Mouse (Mus musculus) hindbrain, embryonic 16.5 days (tissue): ENCODE results near the gene Ascc1. TPM values are rescaled to one million over a fixed set of nuclear protein-coding genes. Genes with fewer than 3 reads are reported as not detected.

Source experiments
- ATAC-seq: fragments of 200-750 bp; cut with Nextera tagmentation; 2 replicates; pipeline ENCODE4 v1.8.0; 2017; ENCODE audit warnings: moderate TSS enrichment, moderate library complexity
- H3K27ac ChIP-seq: fragments of 300-500 bp; sonication (generic); 2 replicates; pipeline ENCODE4 v1.5.1; 2014; ENCODE audit warnings: low read depth, mild to moderate bottlenecking, control low read depth, low read length, moderate library complexity
- H3K27me3 ChIP-seq: fragments of 300-500 bp; sonication (generic); replicated peaks from 2 replicates; pipeline ENCODE4 v1.6.1; 2014; ENCODE audit warnings: low read length; ENCODE audit not compliant: control insufficient read depth, insufficient read depth
- H3K36me3 ChIP-seq: fragments of 300-500 bp; sonication (generic); 2 replicates; pipeline ENCODE4 v1.6.1; 2014; ENCODE audit warnings: mild to moderate bottlenecking, low read length, moderate library complexity, mixed read lengths; ENCODE audit not compliant: control insufficient read depth, insufficient read depth
- H3K4me1 ChIP-seq: fragments of 300-500 bp; sonication (generic); 2 replicates; pipeline ENCODE4 v1.6.1; 2014; ENCODE audit warnings: low read depth, low read length; ENCODE audit not compliant: control insufficient read depth, insufficient read depth
- H3K4me2 ChIP-seq: fragments of 300-500 bp; sonication (generic); 2 replicates; pipeline ENCODE4 v1.6.1; 2014; ENCODE audit warnings: mild to moderate bottlenecking, low read length, control low read depth, moderate library complexity
- H3K4me3 ChIP-seq: fragments of 300-500 bp; sonication (generic); 2 replicates; pipeline ENCODE4 v1.5.1; 2014; ENCODE audit warnings: mild to moderate bottlenecking, low read length, control low read depth, moderate library complexity
- H3K9ac ChIP-seq: fragments of 300-500 bp; sonication (generic); 2 replicates; pipeline ENCODE4 v1.6.1; 2014; ENCODE audit warnings: low read depth, mild to moderate bottlenecking, control low read depth, low read length, moderate library complexity
- H3K9me3 ChIP-seq: fragments of 300-500 bp; sonication (generic); 2 replicates; pipeline ENCODE4 v1.6.1; 2014; ENCODE audit warnings: mild to moderate bottlenecking, low read length, moderate library complexity; ENCODE audit not compliant: control insufficient read depth
- WGBS: fragments of 180-500 bp; shearing (Covaris S2); extraction: QIAGEN DNeasy Blood & Tissue Kit; methylation state at CpG from one replicate; pipeline ENCODE4 v1.1.7; 2014; 5-methylcytosine and 5-hydroxymethylcytosine counted together
- polyA plus RNA-seq: library from polyadenylated mRNA; unstranded; fragments of >200 nt; fragmentation: Nextera tagmentation; extraction: Ambion mirVana; gene quantifications from 2 replicates; pipeline ENCODE4 v1.2.1, GENCODE M21; 2015

The Ascc1 gene
- polyA plus RNA-seq, 1 experiment from 2014 or later: 48.3 TPM

- ATAC-seq: no peak
- no peaks in the 10 kb centered on the region for H3K9me3 ChIP-seq
- H3K4me1 ChIP-seq: peaks cover 25% of the 10 kb centered on the region
- H3K27ac ChIP-seq: no peak overlapping the region
- H3K27me3 ChIP-seq: no peaks in the 10 kb centered on the region
- H3K9ac ChIP-seq: no peak overlapping the region
- H3K4me3 ChIP-seq: no peak overlapping the region
- 91% methylated on average over 4 of the region's 4 CpGs for WGBS
- H3K36me3 ChIP-seq: no peaks in the 10 kb centered on the region
- no peak overlapping the region for H3K4me2 ChIP-seq
These were observed 29.2 kb upstream of the Ascc1 start for GRCm38 (mm10) chr10:59973400-59973799.

- 0 out of 2 replicates have a peak overlapping the region, but pooled peaks have one; percentile 7 for H3K4me2 ChIP-seq
- H3K9me3 ChIP-seq: no peaks in the 10 kb centered on the region
- ATAC-seq: no peak
- no peaks in the 10 kb centered on the region for H3K36me3 ChIP-seq
- peak overlapping the region; percentile 4; the same call in 1 of the 2 replicates for H3K9ac ChIP-seq
- no peaks in the 10 kb centered on the region for H3K27me3 ChIP-seq
- 12% methylated on average over 6 of the region's 6 CpGs for WGBS
- H3K4me1 ChIP-seq: peaks cover 27% of the 10 kb centered on the region
- peak overlapping the region; percentile 59 for H3K27ac ChIP-seq
- no peak overlapping the region for H3K4me3 ChIP-seq
These were observed 28.4 kb upstream of the Ascc1 start for GRCm38 (mm10) chr10:59974191-59974664.

GRCm38 (mm10) chr10:59974786-59975185, 27.8 kb upstream of the Ascc1 start:
- no peaks in the 10 kb centered on the region for H3K27me3 ChIP-seq
- H3K36me3 ChIP-seq: no peaks in the 10 kb centered on the region
- no peak overlapping the region for H3K4me2 ChIP-seq
- WGBS: 55% methylated on average over 3 of the region's 3 CpGs
- peak overlapping the region; percentile 32 for H3K27ac ChIP-seq
- H3K4me3 ChIP-seq: no peak overlapping the region
- peaks cover 28% of the 10 kb centered on the region for H3K4me1 ChIP-seq
- no peak overlapping the region; the same call in 1 of the 2 replicates for H3K9ac ChIP-seq
- ATAC-seq: no peak
- no peaks in the 10 kb centered on the region for H3K9me3 ChIP-seq

GRCm38 (mm10) chr10:59977141-59977540, 25.5 kb upstream of the Ascc1 start:
- H3K4me1 ChIP-seq: peaks cover 22% of the 10 kb centered on the region
- no peak overlapping the region for H3K9ac ChIP-seq
- ATAC-seq: no peak
- H3K36me3 ChIP-seq: no peaks in the 10 kb centered on the region
- 56% methylated on average over 2 of the region's 4 CpGs for WGBS
- H3K4me3 ChIP-seq: no peak overlapping the region
- no peak overlapping the region for H3K4me2 ChIP-seq
- no peaks in the 10 kb centered on the region for H3K9me3 ChIP-seq
- H3K27me3 ChIP-seq: no peaks in the 10 kb centered on the region
- no peak overlapping the region for H3K27ac ChIP-seq

GRCm38 (mm10) chr10:59977715-59978343, 24.8 kb upstream of the Ascc1 start:
- peak overlapping the region; percentile 55; the same call in 1 of the 2 replicates for H3K27ac ChIP-seq
- H3K4me2 ChIP-seq: no peak overlapping the region
- 86% methylated on average over 5 of the region's 5 CpGs for WGBS
- no peaks in the 10 kb centered on the region for H3K9me3 ChIP-seq
- no peak overlapping the region for H3K9ac ChIP-seq
- no peaks in the 10 kb centered on the region for H3K27me3 ChIP-seq
- no peaks in the 10 kb centered on the region for H3K36me3 ChIP-seq
- no peak for ATAC-seq
- peaks cover 22% of the 10 kb centered on the region for H3K4me1 ChIP-seq
- no peak overlapping the region for H3K4me3 ChIP-seq

GRCm38 (mm10) chr10:59978401-59978800, 24.2 kb upstream of the Ascc1 start:
- Histone ChIP-seq H3K4me3 (no peak overlapping the region), H3K9ac (no peak overlapping the region), H3K4me2 (no peak overlapping the region), H3K36me3 (no peaks in the 10 kb centered on the region), H3K9me3 (no peaks in the 10 kb centered on the region), H3K27me3 (no peaks in the 10 kb centered on the region), H3K4me1 (peaks cover 22% of the 10 kb centered on the region), H3K27ac (peak overlapping the region; percentile 55)
- no peak for ATAC-seq
- WGBS: 66% methylated on average over 2 of the region's 2 CpGs

GRCm38 (mm10) chr10:59978873-59979743, 23.5 kb upstream of the Ascc1 start:
- Histone ChIP-seq H3K9ac (no peak overlapping the region; the same call in 1 of the 2 replicates), H3K36me3 (no peaks in the 10 kb centered on the region), H3K9me3 (no peaks in the 10 kb centered on the region), H3K4me2 (no peak overlapping the region), H3K27me3 (no peaks in the 10 kb centered on the region), H3K4me3 (no peak overlapping the region), H3K27ac (peak overlapping the region; percentile 73), H3K4me1 (peaks cover 16% of the 10 kb centered on the region)
- ATAC-seq: peak; percentile 72
- 48% methylated on average over 11 of the region's 11 CpGs for WGBS

GRCm38 (mm10) chr10:59980815-59981244, 21.8 kb upstream of the Ascc1 start:
- WGBS: 94% methylated on average over 6 of the region's 6 CpGs
- ATAC-seq: no peak
- H3K27ac ChIP-seq: no peak overlapping the region

GRCm38 (mm10) chr10:59981336-59981735, 21.3 kb upstream of the Ascc1 start:
- Histone ChIP-seq H3K9ac (no peak overlapping the region), H3K9me3 (no peaks in the 10 kb centered on the region), H3K4me2 (no peak overlapping the region), H3K36me3 (no peaks in the 10 kb centered on the region), H3K4me3 (no peak overlapping the region), H3K27ac (peak overlapping the region; percentile 31; the same call in 1 of the 2 replicates), H3K4me1 (peaks cover 8% of the 10 kb centered on the region), H3K27me3 (no peaks in the 10 kb centered on the region)
- no peak for ATAC-seq
- 82% methylated on average over 4 of the region's 4 CpGs for whole genome bisulfite sequencing

More at GRCm38 (mm10) chr10:59980815-59981244, 21.8 kb upstream of the Ascc1 start:
- Histone ChIP-seq H3K9me3 (no peaks in the 10 kb centered on the region), H3K27me3 (no peaks in the 10 kb centered on the region), H3K4me2 (no peak overlapping the region), H3K9ac (no peak overlapping the region), H3K36me3 (no peaks in the 10 kb centered on the region), H3K4me1 (peaks cover 8% of the 10 kb centered on the region), H3K4me3 (no peak overlapping the region)
